Mouse (Mus musculus) small intestine, adult 2 months (tissue): ENCODE data around the gene Wdtc1. TPM values are rescaled to one million over a fixed set of nuclear protein-coding genes. Genes with fewer than 3 reads are reported as not detected.

Experiments used
- H3K27ac ChIP-seq: fragments of 200-500 bp; 2 replicates; pipeline ENCODE4 v1.5.1; 2012; ENCODE audit warnings: low read depth, low read length, control low read depth, inconsistent platforms; ENCODE audit not compliant: insufficient read depth
- H3K27me3 ChIP-seq: fragments of 200-500 bp; 2 replicates; pipeline ENCODE4 v1.6.1; 2012; ENCODE audit warnings: mild to moderate bottlenecking, moderate library complexity, low read length, inconsistent platforms; ENCODE audit not compliant: control insufficient read depth, insufficient read depth
- H3K36me3 ChIP-seq: fragments of 200-500 bp; 2 replicates; pipeline ENCODE4 v1.6.1; 2012; ENCODE audit warnings: mild to moderate bottlenecking, low read length, control low read depth, inconsistent platforms; ENCODE audit not compliant: control insufficient read depth, insufficient read depth
- H3K4me1 ChIP-seq: fragments of 200-500 bp; 2 replicates; pipeline ENCODE4 v1.6.1; 2012; ENCODE audit warnings: low read length, inconsistent platforms, mixed read lengths; ENCODE audit not compliant: control insufficient read depth, insufficient read depth, insufficient read length
- H3K4me3 ChIP-seq: fragments of 200-500 bp; 2 replicates; pipeline ENCODE4 v1.5.1; 2012; ENCODE audit warnings: low read depth, mild to moderate bottlenecking, control low read depth, inconsistent platforms, low read length, moderate library complexity
- CTCF ChIP-seq: fragments of 200-500 bp; IDR thresholded peaks from 2 replicates; pipeline ENCODE4 v1.5.1; 2012; ENCODE audit warnings: low read depth, mild to moderate bottlenecking, control low read depth, inconsistent platforms, low read length, moderate library complexity, mixed read lengths; ENCODE audit not compliant: insufficient replicate concordance, insufficient read length; ENCODE audit errors: extremely low read depth
- POLR2A ChIP-seq: fragments of 200-500 bp; IDR thresholded peaks from 2 replicates; pipeline ENCODE4 v1.6.1; 2012; ENCODE audit warnings: low read depth, mild to moderate bottlenecking, control low read depth, inconsistent platforms, low read length, moderate library complexity
- WGBS: fragments of 180-500 bp; shearing (Covaris S2); methylation state at CpG from one replicate; pipeline ENCODE4 v1.1.7; 2018; 5-methylcytosine and 5-hydroxymethylcytosine counted together
- polyA plus RNA-seq: library from polyadenylated mRNA; depleted of rRNA; stranded (reverse); fragments of >200 nt; gene quantifications from 2 replicates; pipeline ENCODE4 v1.2.3, GENCODE M21; 2012

The Wdtc1 gene
- polyA plus RNA-seq, 1 experiment = 90.5 TPM

DNA sequence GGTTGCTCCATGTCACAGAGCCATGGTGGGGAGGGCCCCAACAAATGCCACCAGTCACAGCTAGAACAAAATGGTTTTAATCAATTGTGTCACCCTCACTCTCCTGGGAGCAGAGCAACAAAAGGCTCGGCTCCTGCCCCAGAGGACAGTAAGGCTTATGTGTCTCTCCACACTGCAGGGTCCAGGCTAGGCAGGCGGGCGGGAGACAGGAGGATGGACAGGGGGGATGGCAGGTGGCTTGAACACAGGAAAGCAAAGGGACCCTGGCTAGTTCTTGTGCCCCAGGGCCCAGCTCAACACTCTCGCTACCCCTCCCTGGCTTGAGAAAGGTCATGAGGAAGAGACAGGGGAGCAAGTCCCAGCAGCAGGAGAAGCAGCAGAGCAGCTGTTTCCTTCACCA, 60.9 kb downstream of the Wdtc1 start:
- TF ChIP-seq POLR2A (no peak), CTCF (no peak)
- Histone ChIP-seq H3K36me3 (peaks cover 34% of the 10 kb centered on the region), H3K4me1 (0 out of 2 replicates have a peak, but pooled peaks cover under 1% of the 10 kb centered on the region), H3K27me3 (no peaks in the 10 kb centered on the region), H3K27ac (no peak overlapping the region), H3K4me3 (no peak overlapping the region)
- 95% methylated on average over 4 of the region's 4 CpGs for WGBS

DNA sequence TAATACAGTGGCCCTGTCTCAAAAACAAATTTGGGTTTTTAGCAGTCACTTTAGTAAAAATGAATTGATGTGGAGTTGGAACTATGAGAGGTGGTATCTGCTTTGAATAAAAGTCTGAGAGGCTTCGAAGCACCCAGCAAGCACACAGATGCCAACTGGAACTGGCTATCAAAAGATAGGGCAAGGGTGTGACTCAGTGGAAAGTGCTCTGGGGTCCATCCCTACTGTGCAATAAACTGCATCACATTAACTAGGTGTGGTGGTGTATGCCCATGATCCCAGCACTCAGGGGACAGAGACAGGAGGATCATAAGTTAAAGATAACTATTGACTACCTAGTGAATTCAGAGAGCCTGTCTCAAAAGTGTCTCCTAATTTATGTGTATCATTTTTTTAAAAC, 62.0 kb downstream of the Wdtc1 start:
- Histone ChIP-seq H3K4me3 (no peak overlapping the region), H3K36me3 (peaks cover 33% of the 10 kb centered on the region), H3K4me1 (peaks cover 7% of the 10 kb centered on the region; the same call in 1 of the 2 replicates), H3K27me3 (no peaks in the 10 kb centered on the region), H3K27ac (no peak overlapping the region)
- TF ChIP-seq CTCF (no peak), POLR2A (no peak)
- WGBS = 88% methylated on average over 1 of the region's 1 CpGs

DNA sequence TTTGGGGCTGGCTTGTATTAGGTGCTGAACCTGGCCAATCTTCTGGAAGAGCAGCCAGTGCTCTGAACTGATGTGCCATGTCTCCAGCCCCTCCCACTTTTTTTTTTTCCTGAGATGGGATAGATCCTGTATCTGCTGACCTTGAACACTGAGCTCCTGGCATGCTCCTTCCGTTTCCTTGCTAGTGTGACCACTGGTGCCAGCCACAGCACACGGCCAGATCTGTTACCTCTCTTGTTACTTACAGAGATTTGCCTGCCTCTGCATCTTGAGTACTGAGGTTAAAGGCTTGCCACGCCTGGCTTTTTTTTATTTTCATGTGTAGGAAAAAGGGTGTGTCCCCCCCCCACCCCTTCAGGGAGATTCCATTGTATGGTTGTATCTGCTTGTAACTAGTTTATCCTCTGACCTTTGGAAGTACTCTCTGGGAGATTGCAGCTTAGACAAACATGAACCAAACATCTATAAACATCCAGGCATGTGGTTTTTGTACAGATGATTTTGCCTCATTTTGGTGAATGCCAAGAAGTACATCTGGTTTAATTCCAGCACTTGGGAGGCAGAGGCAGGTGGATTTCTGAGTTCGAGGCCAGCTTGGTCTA, 66.7 kb downstream of the Wdtc1 start:
- 39% methylated on average over 4 of the region's 4 CpGs for WGBS
- peak overlapping the region; percentile 17; the same call in 1 of the 2 replicates for H3K27ac ChIP-seq
- peaks cover 7% of the 10 kb centered on the region; the same call in 1 of the 2 replicates for H3K4me1 ChIP-seq
- H3K27me3 ChIP-seq = no peaks in the 10 kb centered on the region
- no peaks in the 10 kb centered on the region for H3K36me3 ChIP-seq
- no peak overlapping the region for H3K4me3 ChIP-seq
- no peak for TF ChIP-seq CTCF
- TF ChIP-seq POLR2A = no peak

DNA sequence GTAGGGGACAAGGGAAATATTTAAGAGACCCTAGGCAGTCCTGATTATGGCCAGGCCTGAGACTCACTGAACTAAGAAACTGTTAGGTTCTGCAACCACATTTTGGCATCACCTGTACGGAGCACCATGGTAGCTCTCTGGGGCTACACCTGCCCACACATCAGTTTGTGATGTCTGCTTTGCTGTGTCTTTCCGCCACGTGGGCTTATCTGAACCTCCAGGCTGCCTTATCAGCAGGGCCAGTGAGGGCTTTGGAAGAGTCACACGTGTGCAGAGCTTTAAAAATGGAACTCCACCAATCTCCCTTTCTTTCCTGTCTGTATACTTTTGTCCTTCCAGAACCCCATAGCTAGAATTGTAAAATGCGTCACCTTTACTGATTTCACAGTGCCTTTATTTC, 67.3 kb downstream of the Wdtc1 start:
- H3K27ac ChIP-seq = no peak overlapping the region
- TF ChIP-seq CTCF (no peak), POLR2A (no peak)
- WGBS = 50% methylated on average over 5 of the region's 5 CpGs
- peaks cover 7% of the 10 kb centered on the region; the same call in 1 of the 2 replicates for H3K4me1 ChIP-seq
- no peaks in the 10 kb centered on the region for H3K36me3 ChIP-seq
- no peak overlapping the region for H3K4me3 ChIP-seq
- no peaks in the 10 kb centered on the region for H3K27me3 ChIP-seq

DNA sequence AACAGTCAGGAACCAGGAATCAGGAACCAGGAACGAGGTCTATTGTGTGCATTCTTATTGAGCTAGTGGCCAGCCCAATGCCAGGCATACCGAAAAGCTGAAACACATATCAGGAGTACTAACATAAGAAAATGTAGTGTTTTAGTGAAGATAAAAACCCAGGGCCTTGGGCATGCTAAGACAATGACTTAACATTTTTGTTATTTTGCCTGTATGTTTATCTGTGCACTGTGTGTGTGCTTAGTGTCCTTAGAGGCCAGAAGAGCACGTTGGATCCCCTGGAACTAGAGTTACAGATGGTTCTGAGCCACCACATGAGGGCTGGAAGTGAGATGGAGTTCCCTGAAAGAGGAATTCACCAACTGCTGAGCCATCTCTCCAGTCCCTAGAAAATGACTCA, 68.0 kb downstream of the Wdtc1 start:
- peaks cover 7% of the 10 kb centered on the region; the same call in 1 of the 2 replicates for H3K4me1 ChIP-seq
- TF ChIP-seq POLR2A = no peak
- no peak for TF ChIP-seq CTCF
- no peaks in the 10 kb centered on the region for H3K27me3 ChIP-seq
- H3K36me3 ChIP-seq = no peaks in the 10 kb centered on the region
- no peak overlapping the region for H3K4me3 ChIP-seq
- no peak overlapping the region for H3K27ac ChIP-seq
- 74% methylated on average over 3 of the region's 3 CpGs for WGBS

DNA sequence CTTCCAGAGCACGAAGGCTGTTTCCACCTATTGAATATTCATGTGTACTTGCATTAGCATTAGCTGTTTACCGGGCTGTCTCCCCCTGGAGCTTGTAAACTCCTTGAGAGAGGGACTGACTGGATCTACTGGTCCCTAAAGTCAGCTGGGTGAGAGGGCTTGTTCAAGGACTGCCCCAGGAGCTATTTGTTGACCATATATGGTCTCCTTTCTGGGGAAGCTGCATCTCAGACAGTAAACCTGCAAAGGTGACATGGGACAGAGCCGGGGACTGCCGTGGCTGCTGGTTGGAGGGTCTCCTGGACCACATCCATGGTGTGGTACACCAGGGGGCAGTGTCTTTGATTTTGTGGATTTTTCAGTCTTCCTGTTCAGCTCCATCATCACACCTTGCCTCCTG, 70.6 kb downstream of the Wdtc1 start:
- 49% methylated on average over 4 of the region's 4 CpGs for WGBS
- H3K27ac ChIP-seq = no peak overlapping the region

DNA sequence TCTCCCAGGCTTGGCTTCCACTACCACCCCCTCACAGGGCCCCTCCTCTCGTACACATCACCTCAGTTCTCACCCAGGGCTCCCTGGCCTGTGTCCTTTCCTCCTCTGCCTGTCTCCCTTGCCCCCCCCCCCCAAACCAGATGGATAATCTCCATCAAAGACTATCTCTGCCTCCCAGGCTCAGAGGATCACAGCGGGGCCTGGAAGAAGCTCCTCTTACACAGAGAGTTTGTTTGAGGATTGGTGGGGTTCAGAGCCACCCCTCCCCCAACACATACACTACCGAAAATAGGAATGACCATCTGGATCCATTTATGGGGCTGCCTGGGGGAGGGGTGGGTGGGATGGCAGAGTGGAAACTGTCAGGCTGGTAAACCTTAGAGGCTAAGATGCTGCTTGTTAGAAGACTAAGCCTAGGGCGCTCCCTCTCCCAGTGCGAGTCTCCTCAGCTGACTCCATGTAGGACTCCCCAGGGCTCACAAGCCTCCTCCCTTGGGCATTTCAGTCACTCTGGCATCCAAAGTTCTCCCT, 71.3 kb downstream of the Wdtc1 start:
- Histone ChIP-seq H3K36me3 (no peaks in the 10 kb centered on the region), H3K27me3 (no peaks in the 10 kb centered on the region), H3K4me1 (peaks cover 5% of the 10 kb centered on the region; the same call in 1 of the 2 replicates), H3K4me3 (no peak overlapping the region), H3K27ac (no peak overlapping the region)
- no peak for TF ChIP-seq POLR2A
- no peak for TF ChIP-seq CTCF
- 57% methylated on average over 5 of the region's 5 CpGs for WGBS

More for the DNA sequence above, 70.6 kb downstream of the Wdtc1 start:
- Histone ChIP-seq H3K4me1 (peaks cover 9% of the 10 kb centered on the region; the same call in 1 of the 2 replicates), H3K4me3 (no peak overlapping the region), H3K27me3 (no peaks in the 10 kb centered on the region), H3K36me3 (no peaks in the 10 kb centered on the region)
- TF ChIP-seq POLR2A (no peak), CTCF (no peak)
